Mouse (Mus musculus) stomach, postnatal 0 days (tissue): Measurements from ENCODE around the gene Tia1. TPM values are rescaled to one million over a fixed set of nuclear protein-coding genes. Genes with fewer than 3 reads are reported as not detected.
"Not testable (repeated sequence)": the region's sequence is repeated elsewhere in the genome, so short reads cannot be mapped to it uniquely, and the experiment has no call there.

Source experiments
- ATAC-seq: fragments of 200-750 bp; cut with Nextera tagmentation; 2 replicates; pipeline ENCODE4 v1.8.0; 2017; ENCODE audit not compliant: low FRiP score, low TSS enrichment
- DNase-seq: peaks from one replicate; pipeline ENCODE4 v3.0.0-alpha.2; 2016; ENCODE audit warnings: low spot score
- H3K27ac ChIP-seq: fragments of 300-500 bp; sonication (generic); replicated peaks from 2 replicates; pipeline ENCODE4 v1.5.1; 2014; ENCODE audit warnings: mild to moderate bottlenecking, control low read depth
- H3K27me3 ChIP-seq: fragments of 300-500 bp; sonication (generic); 2 replicates; pipeline ENCODE4 v1.6.1; 2014; ENCODE audit warnings: low read length; ENCODE audit not compliant: control insufficient read depth, insufficient read depth
- H3K36me3 ChIP-seq: fragments of 300-500 bp; sonication (generic); 2 replicates; pipeline ENCODE4 v1.6.1; 2014; ENCODE audit warnings: low read length, mixed read lengths; ENCODE audit not compliant: control insufficient read depth, insufficient read depth
- H3K4me1 ChIP-seq: fragments of 300-500 bp; sonication (generic); replicated peaks from 2 replicates; pipeline ENCODE4 v1.6.1; 2014; ENCODE audit warnings: antibody characterized with exemption; ENCODE audit not compliant: control insufficient read depth, insufficient read depth
- H3K4me2 ChIP-seq: fragments of 300-500 bp; sonication (generic); replicated peaks from 2 replicates; pipeline ENCODE4 v1.6.1; 2014; ENCODE audit warnings: low read depth, mild to moderate bottlenecking, control low read depth, moderate library complexity
- H3K4me3 ChIP-seq: fragments of 300-500 bp; sonication (generic); 2 replicates; pipeline ENCODE4 v1.5.1; 2014; ENCODE audit warnings: low read depth, low read length, control low read depth
- H3K9ac ChIP-seq: fragments of 300-500 bp; sonication (generic); 2 replicates; pipeline ENCODE4 v1.6.1; 2014; ENCODE audit warnings: mild to moderate bottlenecking, low read length, control low read depth, mixed read lengths
- H3K9me3 ChIP-seq: fragments of 300-500 bp; sonication (generic); 2 replicates; pipeline ENCODE4 v1.6.1; 2016; ENCODE audit warnings: low read length; ENCODE audit not compliant: control insufficient read depth
- CTCF ChIP-seq: IDR thresholded peaks from 2 replicates; pipeline ENCODE4 v1.5.1; 2016; ENCODE audit warnings: antibody characterized with exemption, low read depth, mild to moderate bottlenecking, moderate library complexity
- EP300 ChIP-seq: optimal IDR thresholded peaks from 2 replicates; pipeline ENCODE3; 2016; ENCODE audit warnings: antibody characterized with exemption
- WGBS: fragments of 180-500 bp; shearing (Covaris S2); extraction: QIAGEN DNeasy Blood & Tissue Kit; methylation state at CpG from one replicate; pipeline ENCODE4 v1.1.7; 2014; 5-methylcytosine and 5-hydroxymethylcytosine counted together
- polyA plus RNA-seq: library from polyadenylated mRNA; unstranded; fragments of >200 nt; fragmentation: Nextera tagmentation; extraction: Ambion mirVana; gene quantifications from 2 replicates; pipeline ENCODE4 v1.2.1, GENCODE M21; 2015

Gene Tia1
- polyA plus RNA-seq, 1 experiment from 2014 or later = 44.6 TPM

- Histone ChIP-seq H3K27ac (peak within 1 kb of the TSS; percentile 89), H3K27me3 (no peaks in the 10 kb centered on the region), H3K9ac (peak within 1 kb of the TSS; percentile 91), H3K4me2 (peak within 1 kb of the TSS; percentile 67), H3K9me3 (no peaks in the 10 kb centered on the region), H3K36me3 (no peaks in the 10 kb centered on the region), H3K4me1 (no peaks in the 10 kb centered on the region; the same call in 1 of the 2 replicates), H3K4me3 (peak within 1 kb of the TSS; percentile 82)
- 18% methylated on average over 15 of the region's 15 CpGs for WGBS
- TF ChIP-seq EP300 (no peak), CTCF (no peak)
- no peak for DNase-seq
- no peak for ATAC-seq
Measured at GRCm38 (mm10) chr6:86370764-86371339, 33.2 kb upstream of the Tia1 start, which contains the start of gene Snrpg. TSS of gene Snrpg (plus strand) at chr6:86371304.

DNA sequence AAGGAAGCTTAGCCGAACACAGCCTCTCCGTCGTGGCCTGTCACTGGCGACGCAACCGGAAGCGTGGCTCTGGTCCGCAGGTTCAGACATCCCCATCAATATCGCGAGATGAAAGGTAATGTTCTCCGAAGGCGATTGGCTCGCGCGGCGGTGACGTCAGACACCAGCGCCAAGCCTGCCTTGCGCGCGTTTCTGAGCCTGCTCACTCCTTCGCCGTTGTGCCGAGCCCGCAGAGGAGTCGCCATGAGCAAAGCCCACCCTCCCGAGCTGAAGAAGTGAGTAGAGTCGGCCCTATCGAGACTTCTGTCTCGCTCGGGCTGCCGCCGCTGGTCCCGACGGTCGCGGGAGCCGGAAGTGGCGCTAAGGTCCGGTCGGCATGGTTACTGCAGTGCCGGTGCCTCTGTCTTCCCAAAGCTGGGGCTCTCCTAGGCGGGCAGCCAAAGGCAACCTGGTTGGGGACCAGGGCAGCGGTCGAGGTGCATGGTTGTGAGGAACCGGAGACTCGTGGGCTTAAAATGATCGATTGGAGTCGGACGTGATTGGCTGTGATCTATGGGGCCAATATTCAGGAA lies 32.6 kb upstream of the Tia1 start:
- TF ChIP-seq CTCF (no peak), EP300 (peak; percentile 95)
- peak overlapping the region; percentile 82 for H3K4me3 ChIP-seq
- under 1% methylated on average over 50 of the region's 50 CpGs for whole genome bisulfite sequencing
- no peaks in the 10 kb centered on the region; the same call in 1 of the 2 replicates for H3K4me1 ChIP-seq
- ATAC-seq (peak; percentile 97), DNase-seq (peak; percentile 96)
- no peaks in the 10 kb centered on the region; the same call in 1 of the 2 replicates for H3K36me3 ChIP-seq
- H3K9me3 ChIP-seq = no peaks in the 10 kb centered on the region
- H3K27ac ChIP-seq = peak overlapping the region; percentile 89
- H3K9ac ChIP-seq = peak overlapping the region; percentile 91
- peak overlapping the region; percentile 67 for H3K4me2 ChIP-seq
- H3K27me3 ChIP-seq = no peaks in the 10 kb centered on the region

- DNase-seq (no peak), ATAC-seq (no peak)
- Histone ChIP-seq H3K27ac (peak overlapping the region; percentile 88; the same call in 1 of the 2 replicates), H3K4me3 (peak overlapping the region; percentile 82), H3K9ac (peak overlapping the region; percentile 91), H3K36me3 (no peaks in the 10 kb centered on the region; the same call in 1 of the 2 replicates), H3K27me3 (no peaks in the 10 kb centered on the region), H3K9me3 (no peaks in the 10 kb centered on the region), H3K4me1 (no peaks in the 10 kb centered on the region; the same call in 1 of the 2 replicates), H3K4me2 (peak overlapping the region; percentile 67)
- 4% methylated on average over 12 of the region's 12 CpGs for WGBS
- TF ChIP-seq EP300 (no peak), CTCF (no peak)
Measured at GRCm38 (mm10) chr6:86371950-86372516, 32.0 kb upstream of the Tia1 start.

- WGBS = 95% methylated on average over 6 of the region's 6 CpGs
- H3K4me3 ChIP-seq = no peak overlapping the region
- no peak for ATAC-seq
- no peak for TF ChIP-seq CTCF
- TF ChIP-seq EP300 = no peak
- H3K4me2 ChIP-seq = no peak overlapping the region
- H3K27ac ChIP-seq = no peak overlapping the region
- H3K27me3 ChIP-seq = no peaks in the 10 kb centered on the region
- DNase-seq = no peak
- H3K9me3 ChIP-seq = no peaks in the 10 kb centered on the region
- H3K9ac ChIP-seq = no peak overlapping the region
- no peaks in the 10 kb centered on the region; the same call in 1 of the 2 replicates for H3K36me3 ChIP-seq
- H3K4me1 ChIP-seq = no peaks in the 10 kb centered on the region; the same call in 1 of the 2 replicates
Measured at GRCm38 (mm10) chr6:86373556-86373955, 30.5 kb upstream of the Tia1 start.

GRCm38 (mm10) chr6:86378341-86378740 lies 25.7 kb upstream of the Tia1 start:
- ATAC-seq (no peak), DNase-seq (no peak)
- no peaks in the 10 kb centered on the region; the same call in 1 of the 2 replicates for H3K36me3 ChIP-seq
- no peak overlapping the region for H3K9ac ChIP-seq
- H3K4me1 ChIP-seq = no peaks in the 10 kb centered on the region
- no peak overlapping the region for H3K4me2 ChIP-seq
- H3K4me3 ChIP-seq = no peak overlapping the region
- H3K27me3 ChIP-seq = no peaks in the 10 kb centered on the region
- no peak for TF ChIP-seq CTCF
- no peak for TF ChIP-seq EP300
- H3K27ac ChIP-seq = no peak overlapping the region
- WGBS = 87% methylated on average over 3 of the region's 3 CpGs
- H3K9me3 ChIP-seq = no peaks in the 10 kb centered on the region

DNA sequence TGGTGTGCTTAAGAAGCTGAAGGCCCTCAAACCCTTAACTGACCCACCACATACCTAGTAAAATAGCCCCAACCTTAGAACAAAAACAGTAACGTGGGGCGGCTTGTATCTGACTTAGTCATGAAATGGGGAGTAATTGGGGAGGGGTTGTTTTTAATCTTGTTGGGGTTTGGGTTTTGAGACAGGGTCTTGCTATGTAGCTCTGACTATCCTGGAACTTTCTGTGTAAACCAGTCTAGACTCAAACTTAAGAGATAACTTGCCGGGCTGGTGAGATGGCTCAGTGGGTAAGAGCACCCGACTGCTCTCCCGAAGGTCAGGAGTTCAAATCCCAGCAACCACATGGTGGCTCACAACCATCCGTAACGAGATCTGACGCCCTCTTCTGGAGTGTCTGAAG lies 23.9 kb upstream of the Tia1 start:
- H3K9ac ChIP-seq, H3K36me3 ChIP-seq, H3K4me1 ChIP-seq, ATAC-seq, H3K4me2 ChIP-seq, H3K4me3 ChIP-seq, H3K27ac ChIP-seq, H3K9me3 ChIP-seq, DNase-seq, H3K27me3 ChIP-seq: not testable (repeated sequence)
- 85% methylated on average over 5 of the region's 8 CpGs for WGBS
